Mouse (Mus musculus): ENCODE measurements around the gene Bcl2l13.

DNA sequence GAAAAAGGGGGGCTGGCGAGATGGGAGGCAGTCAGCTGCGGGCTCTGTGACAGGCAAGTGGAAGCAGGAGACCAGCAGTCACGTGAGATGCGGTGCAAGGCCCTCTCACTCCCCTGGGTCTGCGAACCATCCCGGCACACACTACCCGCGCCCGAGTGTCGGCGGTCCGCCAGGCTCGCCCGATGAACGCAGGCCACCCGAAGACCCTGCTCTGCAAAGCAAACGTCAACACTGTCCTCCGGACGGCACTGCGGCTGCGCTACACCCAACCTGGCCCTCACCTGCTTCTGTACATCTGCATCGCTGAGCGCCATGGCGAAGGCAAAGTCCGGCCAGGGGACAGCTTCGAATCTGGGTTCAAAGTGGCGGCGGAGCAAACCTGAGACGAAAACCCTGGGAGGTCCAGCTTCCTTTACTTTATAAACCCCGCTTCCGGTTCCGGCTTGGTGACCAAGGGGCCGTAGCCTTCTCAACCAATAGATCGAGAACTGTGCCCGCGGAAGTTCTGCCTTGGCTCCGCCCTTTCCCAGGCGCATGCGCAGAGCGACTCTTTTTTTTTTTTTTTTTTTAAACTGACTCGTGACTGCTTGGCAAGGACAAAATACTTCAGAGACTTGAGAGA lies 13.6 kb upstream of the Bcl2l13 start, which contains the start of gene Atp6v1e1:
- TF ChIP-seq CTCF (IDR thresholded peaks at IDR 0.05) (no peak), EP300 (IDR thresholded peaks at IDR 0.05) (peak; percentile 35; the same call in 1 of the 2 replicates)
